Mouse (Mus musculus) kidney, adult 2 months (tissue): Measurements from ENCODE around the gene Setx. TPM values are rescaled to one million over a fixed set of nuclear protein-coding genes. Genes with fewer than 3 reads are reported as not detected.
A peak's percentile ranks its signal among the peaks of the same experiment; 100 is the strongest.

Experiments used
- DNase-seq: peaks from one replicate; pipeline ENCODE4 v3.0.0; 2021
- H3K27ac ChIP-seq: fragments of 200-500 bp; 2 replicates; pipeline ENCODE4 v1.5.1; 2012; ENCODE audit warnings: low read depth, low read length, control low read depth, inconsistent platforms; ENCODE audit not compliant: insufficient read depth
- H3K27me3 ChIP-seq: fragments of 200-500 bp; replicated peaks from 2 replicates; pipeline ENCODE4 v1.6.1; 2012; ENCODE audit warnings: mild to moderate bottlenecking, moderate library complexity, low read length, inconsistent platforms; ENCODE audit not compliant: control insufficient read depth, insufficient read depth
- H3K36me3 ChIP-seq: fragments of 200-500 bp; 2 replicates; pipeline ENCODE4 v1.6.1; 2012; ENCODE audit warnings: mild to moderate bottlenecking, moderate library complexity, low read length, inconsistent platforms; ENCODE audit not compliant: control insufficient read depth, insufficient read depth
- H3K4me1 ChIP-seq: fragments of 200-500 bp; 2 replicates; pipeline ENCODE4 v1.6.1; 2011; ENCODE audit warnings: low read length; ENCODE audit not compliant: control insufficient read depth, insufficient read depth
- H3K4me3 ChIP-seq: fragments of 200-500 bp; 2 replicates; pipeline ENCODE4 v1.5.1; 2011; ENCODE audit warnings: mild to moderate bottlenecking, low read depth, low read length, control low read depth; ENCODE audit not compliant: insufficient read depth
- CTCF ChIP-seq: fragments of 200-500 bp; conservative IDR thresholded peaks from 2 replicates; pipeline ENCODE4 v1.5.1; 2011; ENCODE audit warnings: low read depth, mild to moderate bottlenecking, control low read depth, low read length, moderate library complexity, mixed read lengths; ENCODE audit not compliant: insufficient read depth, insufficient read length
- POLR2A ChIP-seq: fragments of 200-500 bp; IDR thresholded peaks from one replicate; pipeline ENCODE4 v1.6.1; 2011; ENCODE audit warnings: low read depth, low read length, control low read depth
- WGBS: fragments of 180-500 bp; shearing (Covaris S2); methylation state at CpG from one replicate; pipeline ENCODE4 v1.1.7; 2018; 5-methylcytosine and 5-hydroxymethylcytosine counted together
- polyA plus RNA-seq: library from polyadenylated mRNA; depleted of rRNA; stranded (reverse); fragments of >200 nt; gene quantifications from 2 replicates; pipeline ENCODE4 v1.2.3, GENCODE M21; 2012

Setx gene
- polyA plus RNA-seq, 1 experiment = 3.1 TPM

DNA sequence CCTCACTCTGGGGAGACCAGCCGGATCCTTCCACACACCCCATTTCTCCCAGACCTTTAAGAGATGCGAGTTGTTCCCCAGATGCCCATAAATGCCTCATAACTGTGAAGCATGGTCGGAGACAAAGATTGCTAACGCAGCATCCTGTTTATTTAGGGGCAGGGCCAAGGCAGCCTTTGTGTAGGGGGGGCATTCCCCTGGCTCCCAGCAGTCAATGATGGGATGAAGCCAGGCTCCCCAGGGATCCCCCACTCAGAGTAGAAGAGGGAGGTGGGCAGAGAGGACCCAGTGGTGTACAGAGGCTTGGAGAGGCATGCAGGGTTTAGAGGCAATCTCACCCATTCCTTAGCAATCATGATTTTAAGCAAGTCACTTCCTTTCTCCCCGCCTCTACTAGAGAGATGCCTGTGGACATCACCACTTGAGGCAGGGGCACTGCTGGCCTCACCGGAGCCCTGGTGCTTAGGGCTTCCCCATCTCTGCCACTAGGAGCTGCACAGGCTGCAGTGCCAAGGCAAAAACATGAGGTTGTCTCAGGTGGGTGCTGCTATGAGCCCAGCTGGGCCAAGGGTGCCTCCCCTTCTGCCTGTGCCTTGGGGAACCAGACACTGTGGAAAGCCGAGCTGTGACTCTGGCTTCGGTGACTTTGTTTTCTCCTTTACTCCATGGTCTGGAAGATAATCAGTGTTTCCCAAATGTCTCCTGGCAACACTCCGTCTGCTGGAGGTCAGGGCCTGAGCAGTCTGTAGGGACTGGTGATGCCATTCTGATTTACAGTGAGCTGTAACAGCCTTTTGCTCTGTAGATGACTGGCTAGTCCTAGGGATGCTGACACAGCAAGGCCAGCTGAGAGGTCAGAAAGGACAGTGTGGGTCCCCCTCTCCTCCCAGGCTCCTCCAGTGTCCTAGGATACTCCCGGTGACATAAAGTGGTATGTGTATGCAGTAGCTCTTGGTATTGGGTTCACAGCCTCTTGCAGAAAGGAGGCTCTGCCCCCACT is 67.5 kb downstream of the Setx start:
- no peak for TF ChIP-seq POLR2A
- no peak for TF ChIP-seq CTCF
- 62% methylated on average over 10 of the region's 10 CpGs for WGBS
- H3K4me3 ChIP-seq = no peak overlapping the region
- 0 out of 2 replicates have a peak, but pooled peaks cover 5% of the 10 kb centered on the region for H3K4me1 ChIP-seq
- no peaks in the 10 kb centered on the region for H3K27me3 ChIP-seq
- no peaks in the 10 kb centered on the region for H3K36me3 ChIP-seq
- DNase-seq = peak; percentile 45
- H3K27ac ChIP-seq = no peak overlapping the region; the same call in 1 of the 2 replicates

GRCm38 (mm10) chr2:29192629-29193278 is 68.8 kb downstream of the Setx start:
- no peak for TF ChIP-seq POLR2A
- no peak; the same call in 1 of the 2 replicates for TF ChIP-seq CTCF
- Histone ChIP-seq H3K27me3 (no peaks in the 10 kb centered on the region), H3K4me3 (no peak overlapping the region), H3K27ac (no peak overlapping the region), H3K4me1 (0 out of 2 replicates have a peak, but pooled peaks cover 5% of the 10 kb centered on the region), H3K36me3 (no peaks in the 10 kb centered on the region)
- DNase-seq = peak; percentile 15
- 85% methylated on average over 8 of the region's 8 CpGs for WGBS

DNA sequence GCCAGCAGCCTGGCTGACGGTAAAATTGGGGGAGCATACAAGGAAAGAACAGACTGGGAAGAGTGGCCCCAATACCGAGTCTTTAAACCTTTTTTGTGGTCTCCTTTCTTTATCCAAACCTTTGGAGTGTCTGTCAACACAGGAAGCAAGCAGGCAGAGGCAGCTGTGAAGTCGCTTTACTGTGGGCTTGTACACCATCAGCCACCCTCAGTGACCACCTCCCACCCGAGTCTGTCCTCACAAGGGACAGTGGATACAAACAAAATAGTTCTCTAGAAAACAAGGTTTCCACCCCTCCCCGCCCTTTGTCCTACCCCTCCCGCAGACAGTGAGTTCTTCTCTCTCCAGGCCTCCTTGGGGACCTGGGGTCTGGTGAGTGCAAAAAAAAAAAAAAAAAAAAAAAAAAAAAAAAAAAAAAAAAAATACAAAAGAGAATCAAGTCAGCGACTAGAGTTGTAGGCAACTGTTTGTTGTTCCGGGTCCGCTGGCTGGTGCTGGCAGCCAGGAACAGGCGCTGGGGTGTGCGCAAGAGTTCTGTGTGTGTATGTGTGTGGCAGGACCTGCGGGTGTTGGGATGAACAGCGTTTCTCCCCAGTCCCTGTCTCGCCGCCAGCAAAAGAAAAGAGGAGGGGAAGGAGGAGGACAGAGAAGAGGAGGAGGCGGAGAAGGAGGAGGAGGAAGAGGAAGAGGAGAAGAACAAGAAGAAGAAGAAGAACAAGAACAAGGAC is 70.0 kb downstream of the Setx start:
- Histone ChIP-seq H3K4me1 (0 out of 2 replicates have a peak, but pooled peaks cover 5% of the 10 kb centered on the region), H3K36me3 (no peaks in the 10 kb centered on the region), H3K4me3 (peak overlapping the region; percentile 27; the same call in 1 of the 2 replicates), H3K27ac (no peak overlapping the region), H3K27me3 (no peaks in the 10 kb centered on the region)
- DNase-seq = no peak
- WGBS = 32% methylated on average over 16 of the region's 16 CpGs
- TF ChIP-seq POLR2A (no peak), CTCF (no peak)

DNA sequence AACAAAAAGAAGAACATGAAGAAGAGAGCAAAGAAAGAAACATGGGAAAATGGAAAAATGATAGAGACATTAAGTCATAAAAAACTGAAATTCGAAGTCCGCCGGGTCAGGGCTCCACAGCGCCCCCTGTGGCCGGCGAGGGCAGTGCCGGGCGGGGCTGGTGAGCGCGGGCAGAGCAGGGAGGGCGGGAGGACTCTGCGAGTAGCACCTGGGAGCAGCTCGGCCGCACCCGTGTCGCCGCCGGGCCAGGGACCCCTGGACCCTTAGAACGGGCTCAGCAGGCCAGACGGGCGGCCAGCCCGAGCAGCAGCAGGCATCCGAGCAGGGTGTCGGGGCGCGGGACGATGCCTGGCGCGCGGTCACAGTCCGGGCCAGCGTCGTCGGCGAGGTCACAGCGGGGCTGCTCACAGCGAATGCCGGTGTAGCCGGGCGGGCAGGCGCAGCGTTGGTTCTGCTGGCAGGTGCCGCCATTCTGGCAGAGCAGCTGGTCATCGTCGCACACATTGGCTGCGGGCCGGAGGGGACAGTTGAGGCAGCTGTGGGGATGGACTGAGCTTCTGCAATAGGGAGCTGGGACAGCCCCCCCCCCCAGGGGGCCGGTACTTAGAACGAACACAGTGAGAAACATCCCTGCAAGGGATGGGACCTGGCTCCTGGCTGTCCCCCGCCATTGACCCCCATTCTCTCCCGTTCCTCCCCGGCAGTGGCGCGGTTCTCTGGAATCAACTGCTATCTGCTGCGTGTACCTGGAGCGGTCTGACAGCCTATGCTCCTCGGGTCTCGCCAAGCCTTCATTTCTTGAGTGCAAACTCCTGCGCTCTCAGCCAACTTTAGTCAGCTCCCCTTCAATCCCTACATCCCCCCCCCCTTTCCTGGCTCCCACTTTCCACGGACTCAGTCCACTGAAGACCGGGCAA is 70.8 kb downstream of the Setx start:
- WGBS = 3% methylated on average over 61 of the region's 61 CpGs

GRCm38 (mm10) chr2:29196844-29197243 is 72.9 kb downstream of the Setx start:
- no peak for DNase-seq
- Histone ChIP-seq H3K4me3 (no peak overlapping the region), H3K27ac (no peak overlapping the region), H3K36me3 (no peaks in the 10 kb centered on the region), H3K4me1 (no peaks in the 10 kb centered on the region), H3K27me3 (no peaks in the 10 kb centered on the region)
- TF ChIP-seq CTCF = no peak
- no peak for TF ChIP-seq POLR2A
- 67% methylated on average over 12 of the region's 12 CpGs for WGBS

More for the DNA sequence above, 70.8 kb downstream of the Setx start:
- Histone ChIP-seq H3K27ac (no peak overlapping the region), H3K27me3 (no peaks in the 10 kb centered on the region), H3K4me3 (peak overlapping the region; percentile 41), H3K4me1 (0 out of 2 replicates have a peak, but pooled peaks cover 5% of the 10 kb centered on the region), H3K36me3 (no peaks in the 10 kb centered on the region)
- TF ChIP-seq POLR2A (no peak), CTCF (peak; percentile 76)
- DNase-seq = peak; percentile 70

GRCm38 (mm10) chr2:29198446-29198845 is 74.5 kb downstream of the Setx start:
- TF ChIP-seq CTCF (no peak), POLR2A (no peak)
- Histone ChIP-seq H3K4me1 (no peaks in the 10 kb centered on the region), H3K27ac (no peak overlapping the region), H3K27me3 (no peaks in the 10 kb centered on the region), H3K36me3 (no peaks in the 10 kb centered on the region), H3K4me3 (no peak overlapping the region)
- DNase-seq = no peak
- 87% methylated on average over 5 of the region's 5 CpGs for WGBS
